Mouse (Mus musculus) embryonic facial prominence, embryonic 11.5 days (tissue): Measurements from ENCODE around the gene Ivns1abp. TPM values are rescaled to one million over a fixed set of nuclear protein-coding genes. Genes with fewer than 3 reads are reported as not detected.

ENCODE experiments used
- ATAC-seq: fragments of 200-750 bp; cut with Nextera tagmentation; replicated peaks from 2 replicates; pipeline ENCODE4 v1.8.0; 2017; ENCODE audit warnings: low read depth; ENCODE audit not compliant: insufficient number of reproducible peaks, low FRiP score, low TSS enrichment
- DNase-seq: peaks from one replicate; pipeline ENCODE4 v3.0.0-alpha.2; 2015; ENCODE audit warnings: low spot score
- H3K27ac ChIP-seq: fragments of 300-500 bp; sonication (generic); replicated peaks from 2 replicates; pipeline ENCODE4 v1.5.1; 2014; ENCODE audit warnings: mild to moderate bottlenecking, low read depth, low read length, control low read depth
- H3K27me3 ChIP-seq: fragments of 300-500 bp; sonication (generic); 2 replicates; pipeline ENCODE4 v1.6.1; 2014; ENCODE audit warnings: mild to moderate bottlenecking, low read length, moderate library complexity, mixed read lengths; ENCODE audit not compliant: control insufficient read depth, insufficient read depth
- H3K36me3 ChIP-seq: fragments of 300-500 bp; sonication (generic); replicated peaks from 2 replicates; pipeline ENCODE4 v1.6.1; 2014; ENCODE audit warnings: low read depth, mild to moderate bottlenecking, low read length, moderate library complexity, mixed read lengths; ENCODE audit not compliant: control insufficient read depth, insufficient read depth
- H3K4me1 ChIP-seq: fragments of 300-500 bp; sonication (generic); 2 replicates; pipeline ENCODE4 v1.6.1; 2014; ENCODE audit warnings: low read length, mixed read lengths; ENCODE audit not compliant: control insufficient read depth, insufficient read depth
- H3K4me2 ChIP-seq: fragments of 300-500 bp; sonication (generic); 2 replicates; pipeline ENCODE4 v1.6.1; 2014; ENCODE audit warnings: low read depth, mild to moderate bottlenecking, control low read depth, low read length, moderate library complexity
- H3K4me3 ChIP-seq: fragments of 300-500 bp; sonication (generic); 2 replicates; pipeline ENCODE4 v1.5.1; 2014; ENCODE audit warnings: low read depth, low read length, control low read depth
- H3K9ac ChIP-seq: fragments of 300-500 bp; sonication (generic); replicated peaks from 2 replicates; pipeline ENCODE4 v1.6.1; 2014; ENCODE audit warnings: mild to moderate bottlenecking, control low read depth, low read length
- H3K9me3 ChIP-seq: fragments of 300-500 bp; sonication (generic); replicated peaks from 2 replicates; pipeline ENCODE4 v1.6.1; 2016; ENCODE audit warnings: mild to moderate bottlenecking, low read length, inconsistent platforms, mixed read lengths; ENCODE audit not compliant: control insufficient read depth
- WGBS: fragments of 180-500 bp; shearing (Covaris S2); extraction: QIAGEN DNeasy Blood & Tissue Kit; methylation state at CpG from one replicate; pipeline ENCODE4 v1.1.7; 2014; 5-methylcytosine and 5-hydroxymethylcytosine counted together
- polyA plus RNA-seq: library from polyadenylated mRNA; unstranded; fragments of >200 nt; fragmentation: Nextera tagmentation; extraction: Ambion mirVana; gene quantifications from 2 replicates; pipeline ENCODE4 v1.2.1, GENCODE M21; 2014

Ivns1abp gene
- polyA plus RNA-seq, result 432 and 470 TPM in 2 replicates

- Histone ChIP-seq H3K27ac (peak within 1 kb of the TSS; percentile 74), H3K4me3 (peak within 1 kb of the TSS; percentile 81), H3K9me3 (no peaks in the 10 kb centered on the region), H3K4me1 (no peaks in the 10 kb centered on the region), H3K36me3 (no peaks in the 10 kb centered on the region), H3K9ac (peak within 1 kb of the TSS; percentile 82), H3K4me2 (peak within 1 kb of the TSS; percentile 71), H3K27me3 (no peaks in the 10 kb centered on the region)
- DNase-seq, result peak; percentile 98
- peak; percentile 91 for ATAC-seq
- under 1% methylated on average over 85 of the region's 104 CpGs for WGBS
Observed at GRCm38 (mm10) chr1:151344283-151345108, at the start of gene Ivns1abp. TSS of gene Ivns1abp (plus strand) at chr1:151344477.

- Histone ChIP-seq H3K4me1 (no peaks in the 10 kb centered on the region), H3K36me3 (no peaks in the 10 kb centered on the region), H3K4me2 (no peak overlapping the region), H3K9ac (no peak overlapping the region), H3K27me3 (no peaks in the 10 kb centered on the region), H3K4me3 (no peak overlapping the region), H3K9me3 (no peaks in the 10 kb centered on the region), H3K27ac (no peak overlapping the region)
- ATAC-seq, result no peak
- no peak for DNase-seq
- WGBS, result 71% methylated on average over 3 of the region's 3 CpGs
Observed at GRCm38 (mm10) chr1:151295486-151295885, 48.8 kb upstream of the Ivns1abp start.

GRCm38 (mm10) chr1:151296621-151297020 lies 47.7 kb upstream of the Ivns1abp start:
- Histone ChIP-seq H3K36me3 (no peaks in the 10 kb centered on the region), H3K9me3 (no peaks in the 10 kb centered on the region), H3K27ac (no peak overlapping the region), H3K27me3 (no peaks in the 10 kb centered on the region), H3K4me3 (no peak overlapping the region), H3K4me2 (no peak overlapping the region), H3K4me1 (no peaks in the 10 kb centered on the region), H3K9ac (no peak overlapping the region)
- DNase-seq (no peak), ATAC-seq (no peak)
- 97% methylated on average over 1 of the region's 1 CpGs for WGBS

GRCm38 (mm10) chr1:151297025-151297424 lies 47.3 kb upstream of the Ivns1abp start:
- H3K4me2 ChIP-seq, result no peak overlapping the region
- no peaks in the 10 kb centered on the region for H3K36me3 ChIP-seq
- ATAC-seq (no peak), DNase-seq (no peak)
- no peak overlapping the region for H3K9ac ChIP-seq
- no peaks in the 10 kb centered on the region for H3K4me1 ChIP-seq
- H3K9me3 ChIP-seq, result no peaks in the 10 kb centered on the region
- 79% methylated on average over 6 of the region's 6 CpGs for WGBS
- no peak overlapping the region for H3K27ac ChIP-seq
- no peaks in the 10 kb centered on the region for H3K27me3 ChIP-seq
- no peak overlapping the region for H3K4me3 ChIP-seq

- Histone ChIP-seq H3K9ac (no peak overlapping the region), H3K27ac (no peak overlapping the region), H3K4me3 (no peak overlapping the region), H3K27me3 (no peaks in the 10 kb centered on the region), H3K36me3 (no peaks in the 10 kb centered on the region), H3K9me3 (no peaks in the 10 kb centered on the region), H3K4me1 (no peaks in the 10 kb centered on the region), H3K4me2 (no peak overlapping the region)
- no peak for DNase-seq
- no peak for ATAC-seq
- WGBS, result 82% methylated on average over 2 of the region's 2 CpGs
Observed at GRCm38 (mm10) chr1:151297596-151297995, 46.7 kb upstream of the Ivns1abp start.

- no peak overlapping the region for H3K9ac ChIP-seq
- H3K4me2 ChIP-seq, result no peak overlapping the region
- ATAC-seq (no peak), DNase-seq (no peak)
- H3K36me3 ChIP-seq, result no peaks in the 10 kb centered on the region
- no peaks in the 10 kb centered on the region for H3K4me1 ChIP-seq
- 72% methylated on average over 6 of the region's 6 CpGs for WGBS
- H3K27ac ChIP-seq, result no peak overlapping the region
- no peak overlapping the region for H3K4me3 ChIP-seq
- H3K27me3 ChIP-seq, result no peaks in the 10 kb centered on the region
- H3K9me3 ChIP-seq, result no peaks in the 10 kb centered on the region
Observed at GRCm38 (mm10) chr1:151301456-151301855, 42.8 kb upstream of the Ivns1abp start.

GRCm38 (mm10) chr1:151301904-151302303 lies 42.4 kb upstream of the Ivns1abp start:
- no peaks in the 10 kb centered on the region for H3K4me1 ChIP-seq
- ATAC-seq, result no peak
- no peak overlapping the region for H3K9ac ChIP-seq
- no peak overlapping the region for H3K27ac ChIP-seq
- H3K36me3 ChIP-seq, result no peaks in the 10 kb centered on the region
- no peaks in the 10 kb centered on the region for H3K9me3 ChIP-seq
- DNase-seq, result no peak
- H3K4me3 ChIP-seq, result no peak overlapping the region
- no peak overlapping the region for H3K4me2 ChIP-seq
- WGBS, result 82% methylated on average over 3 of the region's 3 CpGs
- H3K27me3 ChIP-seq, result no peaks in the 10 kb centered on the region

GRCm38 (mm10) chr1:151303265-151303664 lies 41.0 kb upstream of the Ivns1abp start:
- Histone ChIP-seq H3K4me1 (no peaks in the 10 kb centered on the region), H3K36me3 (no peaks in the 10 kb centered on the region), H3K9ac (no peak overlapping the region), H3K27me3 (no peaks in the 10 kb centered on the region), H3K27ac (no peak overlapping the region), H3K4me3 (no peak overlapping the region), H3K4me2 (no peak overlapping the region), H3K9me3 (no peaks in the 10 kb centered on the region)
- no peak for DNase-seq
- no peak for ATAC-seq
